ENCODE assay signal across 10 mouse cellular contexts in genomic region chr11:59225167-59225566, GRCm38 (mm10). TPM values are rescaled to one million over a fixed set of nuclear protein-coding genes. Genes with fewer than 3 reads are reported as not detected.
A peak's percentile ranks its signal among the peaks of the same experiment; 100 is the strongest.
DNase-seq lines count a peak whose midpoint lies in the region; ATAC-seq and TF ChIP-seq lines count a peak whose summit lies in the region.
"Had no signal": no experiment of that assay in that cellular context is flagged by ENCODE, and none has a peak within 500 bp of the region (broad histone marks: within the 10 kb centered on the region; RNA-seq: fewer than 3 reads in every experiment).

No protein-coding gene starts in this region.

- H3K27ac ChIP-seq in forebrain, embryonic 13.5 days, result no peak overlapping the region
- no peak overlapping the region for H3K27ac ChIP-seq in forebrain, embryonic 14.5 days (ENCODE audit: low read depth, low read length)
- H3K27ac ChIP-seq in layer of hippocampus, adult 2 months, result no peak overlapping the region
- no peak overlapping the region for H3K27ac ChIP-seq in intestine, embryonic 14.5 days (ENCODE audit: low read depth)
- H3K27ac ChIP-seq: left cerebral cortex, adult 2 months had no signal

- TF ChIP-seq CTCF in layer of hippocampus, adult 2 months (conservative IDR thresholded peaks at IDR 0.05), result no peak

- no peak overlapping the region for H3K4me3 ChIP-seq in forebrain, embryonic 13.5 days
- H3K4me3 ChIP-seq in forebrain, embryonic 14.5 days (ENCODE audit: low read depth, low read length), result no peak overlapping the region
- H3K4me3 ChIP-seq in layer of hippocampus, adult 2 months, result peak overlapping the region; percentile 81; the same call in 1 of the 2 replicates
- H3K4me3 ChIP-seq in intestine, embryonic 14.5 days (ENCODE audit: low read depth, low read length), result no peak overlapping the region
- H3K4me3 ChIP-seq in myocyte, result peak overlapping the region; percentile 98
- H3K4me3 ChIP-seq: left cerebral cortex, adult 2 months had no signal

- H3K27me3 ChIP-seq in forebrain, embryonic 13.5 days, result no peaks in the 10 kb centered on the region
- H3K27me3 ChIP-seq in forebrain, embryonic 14.5 days (replicated peaks; ENCODE audit: control insufficient read depth, insufficient read depth, low read length), result no peaks in the 10 kb centered on the region
- no peaks in the 10 kb centered on the region for H3K27me3 ChIP-seq in intestine, embryonic 14.5 days (replicated peaks; ENCODE audit: control insufficient read depth, insufficient read depth, low read length)
- H3K27me3 ChIP-seq in myocyte (ENCODE audit: control insufficient read depth, insufficient read depth, insufficient read length), result no peaks in the 10 kb centered on the region

- no peaks in the 10 kb centered on the region for H3K9me3 ChIP-seq in forebrain, embryonic 13.5 days (replicated peaks)
- no peaks in the 10 kb centered on the region for H3K9me3 ChIP-seq in forebrain, embryonic 14.5 days (replicated peaks; ENCODE audit: control insufficient read depth, low read length)
- H3K9me3 ChIP-seq in intestine, embryonic 14.5 days (ENCODE audit: control insufficient read depth, low read length), result no peaks in the 10 kb centered on the region

- H3K4me1 ChIP-seq in forebrain, embryonic 13.5 days, result peaks cover 49% of the 10 kb centered on the region
- peaks cover 25% of the 10 kb centered on the region for H3K4me1 ChIP-seq in forebrain, embryonic 14.5 days (ENCODE audit: control insufficient read depth, insufficient read depth, low read length)
- peaks cover 51% of the 10 kb centered on the region for H3K4me1 ChIP-seq in intestine, embryonic 14.5 days (replicated peaks; ENCODE audit: control insufficient read depth, insufficient read depth, low read length)

- peak overlapping the region; percentile 99; the same call in 1 of the 2 replicates for H3K4me2 ChIP-seq in forebrain, embryonic 13.5 days
- H3K4me2 ChIP-seq in forebrain, embryonic 14.5 days (ENCODE audit: low read length), result no peak overlapping the region
- H3K4me2 ChIP-seq in intestine, embryonic 14.5 days (ENCODE audit: low read length), result peak overlapping the region; percentile 72
- peak overlapping the region; percentile 96 for H3K4me2 ChIP-seq in myocyte (ENCODE audit: low read depth)

- H3K36me3 ChIP-seq in forebrain, embryonic 13.5 days (ENCODE audit: poor library complexity, severe bottlenecking), result peaks cover 4% of the 10 kb centered on the region; the same call in 1 of the 2 replicates
- H3K36me3 ChIP-seq in forebrain, embryonic 14.5 days (ENCODE audit: control insufficient read depth, insufficient read depth, low read length), result peaks cover 7% of the 10 kb centered on the region; the same call in 1 of the 2 replicates
- H3K36me3 ChIP-seq in intestine, embryonic 14.5 days (ENCODE audit: control insufficient read depth, insufficient read depth, low read length), result peaks cover 12% of the 10 kb centered on the region
- peaks cover 7% of the 10 kb centered on the region for H3K36me3 ChIP-seq in myocyte (ENCODE audit: control insufficient read depth, insufficient read depth)

- ATAC-seq in forebrain, embryonic 13.5 days, result no peak
- no peak for ATAC-seq in forebrain, embryonic 14.5 days
- ATAC-seq in intestine, embryonic 14.5 days (replicated peaks; ENCODE audit: low FRiP score, low TSS enrichment, low read depth), result no peak

- 89% methylated on average over 2 of the region's 2 CpGs for WGBS in forebrain, embryonic 13.5 days
- 85% methylated on average over 2 of the region's 2 CpGs for WGBS in forebrain, embryonic 14.5 days
- 70% methylated on average over 2 of the region's 2 CpGs for WGBS in intestine, embryonic 14.5 days

- no peak overlapping the region for H3K9ac ChIP-seq in forebrain, embryonic 13.5 days
- no peak overlapping the region for H3K9ac ChIP-seq in forebrain, embryonic 14.5 days (ENCODE audit: low read length)
- no peak overlapping the region; the same call in 1 of the 2 replicates for H3K9ac ChIP-seq in intestine, embryonic 14.5 days (ENCODE audit: low read length)

- no peak for TF ChIP-seq POLR2A in myocyte (IDR thresholded peaks at IDR 0.05; ENCODE audit: insufficient read length, low read depth)

- DNase-seq in forebrain, embryonic 14.5 days (ENCODE audit: low spot score), result no peak
- no peak for DNase-seq in layer of hippocampus, adult 2 months (ENCODE audit: low spot score in 2 of 2)
- DNase-seq in layer of hippocampus, adult 8-10 months (ENCODE audit: low spot score in 2 of 2), result no peak
- no peak for DNase-seq in intestine, embryonic 14.5 days (ENCODE audit: low spot score)
- DNase-seq in right cerebral cortex, adult 2 months (ENCODE audit: low spot score in 2 of 2), result no peak
- DNase-seq in left cerebral cortex, adult 9 months (ENCODE audit: low spot score in 2 of 2), result no peak

- H3K79me2 ChIP-seq in myocyte (ENCODE audit: control insufficient read depth, insufficient read depth), result peaks cover 78% of the 10 kb centered on the region

- H3ac ChIP-seq in myocyte (ENCODE audit: control insufficient read depth, insufficient read length), result no peak overlapping the region

TF ChIP-seq in myocyte, 11 proteins besides CTCF, POLR2A, EP300 and RAD21:
- TF ChIP-seq MAX (IDR thresholded peaks at IDR 0.05; ENCODE audit: low read depth), result no peak
- TF ChIP-seq POLR2AphosphoS2 (IDR thresholded peaks at IDR 0.05; ENCODE audit: insufficient read length, low read depth), result no peak
- no peak for TF ChIP-seq USF1 (IDR thresholded peaks at IDR 0.05; ENCODE audit: low read depth)
- TF ChIP-seq MYOD1 (IDR thresholded peaks at IDR 0.05; ENCODE audit: control insufficient read depth in 1 of 3, insufficient read length in 2 of 3, low read depth in 2 of 3), result no peak
- no peak for TF ChIP-seq SRF (IDR thresholded peaks at IDR 0.05; ENCODE audit: control insufficient read depth, insufficient read length, low read depth)
- TF ChIP-seq TCF12 (IDR thresholded peaks at IDR 0.05; ENCODE audit: insufficient read depth, poor library complexity, severe bottlenecking), result no peak
- no peak for TF ChIP-seq E2F4 (IDR thresholded peaks at IDR 0.05; ENCODE audit: insufficient read depth)
- TF ChIP-seq REST (IDR thresholded peaks at IDR 0.05; ENCODE audit: insufficient read depth, insufficient read length), result no peak
- TF ChIP-seq CEBPB (IDR thresholded peaks at IDR 0.05; ENCODE audit: insufficient read depth, poor library complexity, severe bottlenecking), result no peak
- no peak for TF ChIP-seq TCF3 (IDR thresholded peaks at IDR 0.05; ENCODE audit: insufficient read length, low read depth)

RNA-seq across cellular contexts. Expression of gene Arf1, which starts 2.9 kb away (rescaled TPM):
- 570 and 595 TPM in 2 replicates for polyA plus RNA-seq in forebrain, embryonic 13.5 days (2015; fragmentation: Nextera tagmentation; extraction: Ambion mirVana)
- polyA plus RNA-seq in forebrain, embryonic 14.5 days (2014; fragmentation: Nextera tagmentation; extraction: Ambion mirVana), result 666 and 687 TPM in 2 replicates
- 100 to 1,000 TPM; 498 to 523 TPM for total RNA-seq in layer of hippocampus, adult 2 months (2021)
- total RNA-seq in layer of hippocampus, adult 8-10 months (2022), result 100 to 1,000 TPM; 479 to 502 (median 488) TPM
- polyA plus RNA-seq in intestine, embryonic 14.5 days (2014; fragmentation: Nextera tagmentation; extraction: Ambion mirVana), result 618 and 641 TPM in 2 replicates
- 500 TPM for polyA plus RNA-seq in myocyte (2012; fragmentation: generic; extraction: Trizol)

RNA-seq across cellular contexts. Expression of gene 2310033P09Rik, which starts 17.0 kb away (rescaled TPM):
- 32.3 and 35.1 TPM in 2 replicates for polyA plus RNA-seq in forebrain, embryonic 13.5 days (2015; fragmentation: Nextera tagmentation; extraction: Ambion mirVana)
- 27.7 and 30.5 TPM in 2 replicates for polyA plus RNA-seq in forebrain, embryonic 14.5 days (2014; fragmentation: Nextera tagmentation; extraction: Ambion mirVana)
- total RNA-seq in layer of hippocampus, adult 2 months (2021), result 10 to 100 TPM; 21.6 to 22.3 TPM
- 10 to 100 TPM; 18.9 to 24.8 (median 22.0) TPM for total RNA-seq in layer of hippocampus, adult 8-10 months (2022)
- 29.9 and 33.5 TPM in 2 replicates for polyA plus RNA-seq in intestine, embryonic 14.5 days (2014; fragmentation: Nextera tagmentation; extraction: Ambion mirVana)
- polyA plus RNA-seq in myocyte (2012; fragmentation: generic; extraction: Trizol), result 13.3 TPM

RNA-seq across cellular contexts. Expression of gene Mrpl55, which starts 22.9 kb away (rescaled TPM):
- polyA plus RNA-seq in forebrain, embryonic 13.5 days (2015; fragmentation: Nextera tagmentation; extraction: Ambion mirVana), result 103 TPM in 2 replicates
- 109 and 119 TPM in 2 replicates for polyA plus RNA-seq in forebrain, embryonic 14.5 days (2014; fragmentation: Nextera tagmentation; extraction: Ambion mirVana)
- total RNA-seq in layer of hippocampus, adult 2 months (2021), result 10 to 100 TPM; 37.3 to 39.3 TPM
- total RNA-seq in layer of hippocampus, adult 8-10 months (2022), result 10 to 100 TPM; 31.2 to 40.8 (median 36.1) TPM
- 107 and 117 TPM in 2 replicates for polyA plus RNA-seq in intestine, embryonic 14.5 days (2014; fragmentation: Nextera tagmentation; extraction: Ambion mirVana)
- 36.0 TPM for polyA plus RNA-seq in myocyte (2012; fragmentation: generic; extraction: Trizol)

RNA-seq across cellular contexts. Expression of gene Guk1, which starts 33.2 kb away (rescaled TPM):
- 127 and 131 TPM in 2 replicates for polyA plus RNA-seq in forebrain, embryonic 13.5 days (2015; fragmentation: Nextera tagmentation; extraction: Ambion mirVana)
- 198 and 199 TPM in 2 replicates for polyA plus RNA-seq in forebrain, embryonic 14.5 days (2014; fragmentation: Nextera tagmentation; extraction: Ambion mirVana)
- 100 to 1,000 TPM; 134 to 136 TPM for total RNA-seq in layer of hippocampus, adult 2 months (2021)
- 100 to 1,000 TPM; 135 to 149 (median 141) TPM for total RNA-seq in layer of hippocampus, adult 8-10 months (2022)
- 142 and 143 TPM in 2 replicates for polyA plus RNA-seq in intestine, embryonic 14.5 days (2014; fragmentation: Nextera tagmentation; extraction: Ambion mirVana)
- polyA plus RNA-seq in myocyte (2012; fragmentation: generic; extraction: Trizol), result 63.5 TPM

RNA-seq across cellular contexts. Expression of gene Gjc2, which starts 42.2 kb away (rescaled TPM):
- not detected in 2 replicates for polyA plus RNA-seq in forebrain, embryonic 13.5 days (2015; fragmentation: Nextera tagmentation; extraction: Ambion mirVana)
- polyA plus RNA-seq in forebrain, embryonic 14.5 days (2014; fragmentation: Nextera tagmentation; extraction: Ambion mirVana), result 0.10 TPM in 1 of 2 replicates, not detected in the other
- 10 to 100 TPM; 10.2 to 10.8 TPM for total RNA-seq in layer of hippocampus, adult 2 months (2021)
- 10 to 100 TPM; 11.8 to 15.9 (median 12.5) TPM for total RNA-seq in layer of hippocampus, adult 8-10 months (2022)
- polyA plus RNA-seq in intestine, embryonic 14.5 days (2014; fragmentation: Nextera tagmentation; extraction: Ambion mirVana), result 0.42 and 0.55 TPM in 2 replicates
- polyA plus RNA-seq in myocyte (2012; fragmentation: generic; extraction: Trizol), result 0.04 TPM
- total RNA-seq: hematopoietic stem cell, adult 5-6 weeks had no signal

Comparison
In these comparisons a context has a peak if more than half of its experiments do, and no peak if none do; other contexts are left out.
1. H3K4me3 ChIP-seq: peak in layer of hippocampus, adult 2 months (single experiment) and myocyte (single experiment); none in forebrain, embryonic 13.5 days (single experiment), forebrain, embryonic 14.5 days (single experiment) and intestine, embryonic 14.5 days (single experiment).